Mouse (Mus musculus) cerebral cortex, adult 2 months (tissue): ENCODE data around the gene Ctdsp1.

Experiments used
- WGBS: fragments of 180-500 bp; shearing (Covaris S2); methylation state at CpG from one replicate; pipeline ENCODE4 v1.1.7; 2018; 5-methylcytosine and 5-hydroxymethylcytosine counted together

Gene Ctdsp1

DNA sequence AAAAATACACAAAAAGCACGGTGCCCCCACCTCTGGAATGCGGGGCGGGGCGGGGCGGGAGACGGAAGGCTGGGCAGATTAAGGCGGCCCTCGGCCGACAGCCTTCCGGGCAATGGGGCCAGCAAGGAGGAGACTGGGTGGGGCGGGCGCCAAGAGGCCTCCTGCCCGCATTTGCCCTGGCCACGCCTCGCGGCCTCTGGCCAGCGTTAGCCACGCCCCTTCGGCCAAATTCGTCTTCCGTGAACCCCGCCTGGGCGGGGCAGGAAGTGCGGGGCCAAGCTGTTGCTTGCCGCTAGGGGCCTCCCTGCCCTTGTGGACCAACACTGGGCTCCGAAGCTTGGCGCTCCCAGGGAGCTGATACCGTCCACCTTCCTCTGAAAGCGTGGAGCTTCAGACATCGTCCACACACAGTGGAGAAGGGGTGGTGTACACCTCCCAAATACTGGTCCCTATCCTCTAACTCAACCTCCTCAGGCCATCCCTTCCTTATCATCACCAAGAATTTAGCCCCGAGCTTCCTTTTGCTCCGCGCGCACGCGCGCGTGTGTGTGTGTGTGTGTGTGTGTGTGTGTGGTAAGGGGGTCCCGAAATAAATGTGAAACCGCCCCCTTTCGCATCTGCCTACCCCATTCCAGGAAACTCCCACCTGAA lies 6.1 kb downstream of the Ctdsp1 start:
- WGBS, result under 1% methylated on average over 41 of the region's 41 CpGs

DNA sequence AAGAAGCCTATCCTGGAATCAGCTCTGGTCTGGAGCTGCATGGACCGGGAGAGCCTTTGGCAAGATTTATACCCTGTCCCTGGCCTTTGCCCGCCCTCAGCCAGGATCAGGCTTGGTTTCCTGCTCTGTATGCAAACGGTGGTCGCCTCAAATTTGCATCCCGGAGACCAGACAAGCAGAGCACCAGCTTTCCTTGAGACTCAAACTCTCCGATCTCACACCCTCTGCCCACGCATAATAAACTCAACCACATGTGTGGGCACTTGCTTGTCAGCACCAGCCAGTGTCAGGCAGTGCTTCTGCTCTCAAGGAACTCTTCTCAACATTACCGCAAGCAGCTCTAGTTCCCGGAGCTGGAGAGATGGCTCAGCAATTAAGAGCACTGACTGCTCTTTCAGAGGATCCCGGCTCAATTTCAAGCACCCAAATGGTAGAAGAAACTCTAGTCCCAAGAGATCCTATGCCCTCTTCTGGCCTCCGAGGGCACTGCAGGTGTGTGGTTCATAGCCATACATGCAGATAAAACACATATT lies 6.7 kb downstream of the Ctdsp1 start:
- WGBS, result 3% methylated on average over 11 of the region's 11 CpGs

DNA sequence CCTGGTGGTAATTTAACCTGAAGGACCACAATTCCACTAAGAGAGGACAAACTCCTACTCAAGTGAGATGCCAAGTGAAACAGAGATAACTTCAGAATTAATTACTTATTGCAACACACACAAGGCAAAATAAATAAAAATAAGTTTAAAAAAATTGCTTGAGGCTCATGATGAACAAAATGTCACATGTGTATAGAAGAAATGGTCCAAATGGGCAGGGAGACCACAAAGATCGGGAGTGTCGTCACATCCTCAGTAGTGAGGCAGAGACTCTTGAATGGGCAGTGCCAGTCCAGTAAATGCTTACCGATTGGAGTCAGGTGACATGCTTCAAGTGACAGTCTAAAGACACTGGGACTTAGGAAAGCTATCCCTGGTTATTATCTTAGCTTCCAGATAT lies 9.2 kb downstream of the Ctdsp1 start:
- WGBS, result 86% methylated on average over 3 of the region's 3 CpGs

DNA sequence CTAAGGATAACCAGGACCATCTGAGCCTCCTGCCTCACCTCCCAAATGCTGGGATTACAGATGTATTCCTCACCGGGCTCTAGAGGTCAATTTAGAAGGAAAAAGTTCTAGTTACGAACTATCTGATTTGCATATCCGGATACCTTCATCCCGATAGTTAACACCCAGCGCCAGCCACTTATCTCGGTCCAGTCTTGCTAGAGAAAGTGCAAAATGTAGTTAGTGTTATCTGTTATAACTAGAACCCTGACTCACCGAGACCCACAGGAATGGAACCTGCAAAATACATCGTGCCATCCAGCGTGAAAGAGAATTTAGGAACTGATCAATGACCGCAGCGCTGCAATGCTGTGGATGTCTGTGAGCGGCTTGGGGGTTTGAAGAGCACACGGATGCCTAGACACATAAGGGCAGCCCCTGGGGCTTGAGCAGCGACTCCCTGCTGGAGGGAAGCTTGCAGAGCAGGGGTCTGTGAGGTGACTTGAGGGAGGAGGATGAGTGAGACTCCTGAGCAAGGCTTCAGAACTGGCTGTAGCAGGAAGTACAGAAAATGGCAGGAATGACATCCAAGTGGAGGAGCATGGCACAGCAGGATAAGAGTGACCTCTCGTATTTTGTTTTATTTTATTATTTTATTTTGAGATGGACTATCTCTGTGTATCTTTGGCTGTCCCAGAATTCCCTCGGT lies 9.8 kb downstream of the Ctdsp1 start:
- WGBS, result 64% methylated on average over 16 of the region's 16 CpGs

DNA sequence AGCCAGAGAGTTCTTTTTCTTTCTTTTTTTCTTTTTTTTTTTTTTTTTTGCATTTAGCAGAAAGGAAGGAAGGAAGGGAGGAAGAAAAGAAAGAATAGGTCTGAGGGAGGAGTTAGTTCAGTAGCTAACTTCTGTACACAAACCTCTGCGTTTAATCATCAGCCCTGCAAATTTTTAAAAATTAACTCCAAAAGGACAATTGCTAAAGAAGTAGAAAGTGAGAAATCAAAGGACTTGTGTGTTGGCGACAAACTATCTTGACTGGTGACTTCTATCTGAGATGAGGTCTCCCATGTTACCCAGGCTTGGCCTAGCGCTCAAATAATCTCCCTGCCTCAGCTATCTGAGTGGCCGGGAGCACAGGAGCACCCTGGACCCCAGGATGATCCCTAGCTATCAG lies 12.9 kb downstream of the Ctdsp1 start:
- WGBS, result 89% methylated on average over 4 of the region's 4 CpGs

DNA sequence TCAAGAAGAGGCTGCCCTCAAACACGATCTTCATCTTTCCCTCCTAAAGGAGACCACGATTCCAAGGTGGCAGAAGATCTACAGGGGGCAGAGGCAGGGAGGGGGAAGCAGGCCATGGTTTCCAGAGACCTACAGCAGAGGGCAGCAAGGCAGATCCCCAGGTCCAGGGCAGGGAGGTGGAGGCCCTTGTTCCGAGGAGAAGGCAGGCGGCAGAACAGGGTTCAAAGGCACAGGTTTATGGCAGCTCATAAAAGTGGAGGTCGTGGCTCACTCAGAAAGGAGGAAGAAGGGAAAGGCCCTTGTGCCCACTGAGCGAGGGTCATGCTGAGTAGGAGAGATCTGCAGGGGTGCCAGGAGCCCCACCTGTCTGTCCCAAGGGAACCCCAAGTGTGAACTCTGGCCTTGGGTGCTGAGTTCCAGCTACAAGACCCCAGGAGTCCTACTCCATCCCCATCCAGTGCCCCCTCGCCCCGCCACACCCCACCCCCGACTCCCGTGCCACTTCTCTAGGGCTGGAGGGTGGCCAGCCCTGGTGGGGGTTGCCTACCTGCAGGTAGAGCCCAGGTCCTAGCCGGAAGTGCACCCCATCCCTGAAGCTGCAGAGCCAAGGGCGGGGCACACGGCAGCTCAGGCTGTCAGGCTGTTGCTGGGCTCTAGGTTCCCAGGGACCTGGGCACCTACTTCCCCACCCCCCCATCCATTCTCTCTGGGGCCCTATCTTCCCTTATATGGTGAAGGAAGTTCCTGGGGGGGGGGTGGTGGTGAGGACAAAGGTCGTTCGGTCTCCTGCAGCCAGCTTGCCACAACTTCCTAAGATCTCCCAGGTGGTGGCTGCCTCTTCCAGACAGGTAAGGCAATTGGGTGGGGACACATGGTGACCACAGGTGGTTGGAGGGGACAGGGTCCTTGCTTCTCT lies 17.5 kb downstream of the Ctdsp1 start, which contains the start of gene Vil1:
Gene Vil1 (plus strand): TSS at position 788 of the 916 bp plus-strand sequence.
- 71% methylated on average over 15 of the region's 15 CpGs for WGBS

DNA sequence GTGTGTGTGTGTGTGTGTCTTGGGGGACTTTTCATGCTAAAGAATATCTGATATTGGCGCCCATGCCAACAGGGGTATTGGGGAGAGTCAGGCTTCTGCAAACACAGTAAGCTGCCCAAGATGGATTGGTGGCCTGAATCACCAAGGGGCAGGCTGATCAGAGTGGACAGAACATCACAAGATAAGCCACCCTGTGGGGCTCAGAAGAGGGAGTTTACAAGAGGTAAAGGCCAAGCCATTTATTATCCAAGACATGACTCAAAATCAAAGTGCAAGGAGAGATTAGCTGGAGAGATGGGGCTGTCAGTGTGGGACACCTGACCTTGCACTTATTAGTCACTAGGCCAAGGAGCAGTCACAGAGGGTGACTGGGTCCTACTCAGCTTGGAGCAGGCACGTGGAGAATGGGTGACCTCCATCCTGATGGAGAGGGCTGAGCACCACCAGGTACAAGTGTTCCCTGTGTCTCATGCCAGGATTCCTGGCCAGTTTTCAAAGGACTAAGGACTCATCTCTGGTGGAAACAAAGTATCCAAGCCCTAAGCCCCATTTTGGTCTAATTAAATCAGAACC lies 20.5 kb downstream of the Ctdsp1 start:
- WGBS, result 79% methylated on average over 2 of the region's 2 CpGs

DNA sequence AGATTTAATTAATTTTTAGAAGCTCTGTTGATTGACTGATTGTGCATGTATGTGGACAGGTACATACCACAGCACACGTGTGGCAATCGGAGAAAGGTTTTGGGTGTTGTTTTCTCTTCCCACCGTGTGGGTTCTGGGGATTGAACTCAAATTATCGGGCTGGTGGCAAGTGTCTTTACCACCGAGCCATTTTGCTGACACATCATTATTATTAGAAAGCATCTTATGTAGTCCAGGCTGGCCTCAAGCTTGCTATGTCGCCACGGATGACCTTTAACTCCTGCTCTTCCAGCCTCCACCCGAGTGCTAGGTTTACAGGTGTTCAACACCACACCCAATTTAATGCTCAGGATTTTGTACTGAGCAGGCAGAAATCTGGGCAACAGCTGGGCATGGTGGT lies 21.4 kb downstream of the Ctdsp1 start:
- WGBS, result 84% methylated on average over 8 of the region's 8 CpGs

DNA sequence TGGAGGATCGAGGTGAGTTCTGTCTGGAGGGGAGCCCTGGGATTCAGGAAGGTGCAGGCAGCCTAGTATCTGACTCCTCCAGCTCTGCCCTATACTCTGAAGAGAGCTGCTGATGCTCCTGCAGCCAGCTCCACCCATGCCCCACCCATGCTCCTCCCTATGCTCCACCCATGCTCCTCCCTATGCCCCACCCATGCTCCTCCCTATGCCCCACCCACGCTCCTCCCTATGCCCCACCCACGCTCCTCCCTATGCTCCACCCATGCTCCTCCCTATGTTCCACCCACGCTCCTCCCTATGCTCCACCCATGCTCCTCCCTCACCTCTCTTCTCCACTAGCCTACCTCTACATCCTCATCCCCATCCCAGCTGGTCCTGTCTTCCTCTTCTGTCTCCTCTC lies 23.8 kb downstream of the Ctdsp1 start:
- WGBS, result 59% methylated on average over 4 of the region's 4 CpGs

DNA sequence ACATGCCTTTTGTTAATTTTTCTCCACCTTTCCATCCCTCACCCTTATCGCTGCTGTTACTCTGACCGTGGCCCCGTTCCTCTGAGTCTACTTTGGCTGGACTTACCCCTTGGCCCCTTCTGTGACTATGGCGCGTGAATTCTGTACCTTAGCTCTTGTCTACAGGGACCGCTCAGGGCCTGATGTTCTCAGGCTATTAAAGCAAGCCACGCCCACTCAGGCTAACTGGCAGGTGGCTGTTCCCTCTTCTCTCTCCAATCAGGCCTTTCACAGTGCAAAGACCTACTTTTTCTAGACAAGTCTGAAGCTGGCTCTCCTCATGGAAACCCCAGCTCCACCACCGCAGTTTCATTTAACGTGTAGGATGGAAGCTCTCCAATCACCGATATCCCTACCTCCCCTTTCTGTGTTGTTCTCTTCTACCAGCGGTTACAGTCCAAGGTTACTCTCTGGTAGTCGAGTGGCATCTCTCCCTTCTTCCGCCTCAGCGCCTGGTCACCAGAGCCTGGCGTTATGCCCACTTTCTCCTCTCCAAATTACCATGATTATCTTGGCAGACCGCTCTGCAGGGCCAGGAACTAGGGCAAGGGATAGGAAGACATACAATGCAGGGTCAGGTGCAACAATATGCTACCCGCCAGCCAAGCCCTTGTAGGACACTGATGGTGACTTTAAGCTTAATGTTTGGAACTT lies 27.6 kb downstream of the Ctdsp1 start:
- 67% methylated on average over 17 of the region's 17 CpGs for WGBS

DNA sequence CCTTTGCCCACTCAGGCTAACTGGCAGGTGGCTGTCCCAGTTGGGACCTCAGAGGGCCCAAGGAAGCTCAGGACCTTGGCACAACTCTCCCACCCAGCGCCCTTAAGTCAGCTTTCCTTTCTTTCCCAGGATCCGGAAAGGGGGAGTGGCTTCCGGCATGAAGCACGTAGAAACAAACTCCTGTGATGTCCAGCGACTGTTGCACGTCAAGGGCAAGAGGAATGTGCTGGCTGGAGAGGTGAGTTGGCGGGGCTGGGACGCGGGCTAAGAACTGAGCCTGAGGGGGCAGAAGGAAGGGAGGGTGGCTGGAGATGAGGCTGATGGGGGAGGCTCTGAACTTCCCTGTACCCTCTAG lies 28.1 kb downstream of the Ctdsp1 start:
- 77% methylated on average over 9 of the region's 9 CpGs for WGBS

DNA sequence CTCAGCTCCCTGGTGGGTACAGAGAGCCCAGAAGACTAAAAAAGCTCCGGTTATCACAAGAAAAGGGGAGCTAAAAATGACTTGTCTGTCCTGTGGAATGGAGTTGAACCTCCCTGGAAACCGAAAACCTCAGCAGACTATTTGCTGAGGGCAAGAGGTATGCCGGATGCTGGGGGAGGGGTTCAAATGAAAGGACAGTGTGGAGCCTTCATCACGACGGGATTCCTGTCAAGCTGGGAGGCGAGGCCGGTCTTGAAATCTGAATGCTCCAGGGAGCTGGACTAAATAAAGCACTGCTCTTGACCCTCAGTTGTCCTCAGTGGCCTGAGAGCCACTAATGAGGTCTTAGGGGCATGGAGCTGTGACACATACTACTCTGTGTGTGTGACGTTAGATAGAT lies 31.8 kb downstream of the Ctdsp1 start:
- WGBS, result 55% methylated on average over 8 of the region's 8 CpGs

DNA sequence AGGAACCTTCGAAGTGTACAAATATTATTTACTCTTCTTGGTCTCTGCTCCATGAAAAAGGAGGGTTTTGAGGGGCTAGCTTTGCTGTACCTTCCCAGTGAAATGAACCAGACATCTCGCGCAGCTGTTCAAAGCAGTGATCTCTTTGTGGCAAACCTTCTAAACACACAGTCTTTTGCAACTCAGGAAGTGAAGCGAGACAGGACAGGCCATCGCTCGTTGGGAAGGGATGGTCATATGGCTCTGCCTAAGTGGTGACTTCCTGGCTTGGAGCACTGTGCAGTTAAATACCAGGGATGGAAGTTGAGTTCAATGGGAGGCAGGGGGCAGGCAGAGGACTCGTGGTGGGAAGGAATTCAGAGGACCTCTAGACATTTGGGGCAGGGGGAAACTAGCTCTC lies 34.5 kb downstream of the Ctdsp1 start:
- WGBS, result 76% methylated on average over 7 of the region's 7 CpGs

DNA sequence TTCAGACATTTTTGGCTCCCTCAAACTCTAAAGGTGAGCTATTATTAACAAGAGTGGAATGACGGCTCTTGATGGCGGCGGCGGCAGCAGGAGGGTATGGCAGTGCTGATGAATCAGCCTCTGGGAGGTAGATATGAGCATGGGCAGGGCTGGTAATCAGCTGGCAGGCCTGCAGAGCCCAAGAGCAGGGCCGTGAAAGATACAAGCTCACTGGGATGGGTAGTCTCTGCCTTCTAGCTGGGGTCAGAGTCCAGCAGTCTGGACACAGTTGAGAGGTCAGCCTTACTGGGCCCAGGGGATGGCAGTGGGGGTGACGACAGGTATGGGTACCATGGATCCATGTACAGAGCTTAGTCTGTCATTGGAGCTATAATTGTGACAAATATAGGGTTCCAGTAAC lies 41.9 kb downstream of the Ctdsp1 start:
- 88% methylated on average over 6 of the region's 6 CpGs for WGBS

DNA sequence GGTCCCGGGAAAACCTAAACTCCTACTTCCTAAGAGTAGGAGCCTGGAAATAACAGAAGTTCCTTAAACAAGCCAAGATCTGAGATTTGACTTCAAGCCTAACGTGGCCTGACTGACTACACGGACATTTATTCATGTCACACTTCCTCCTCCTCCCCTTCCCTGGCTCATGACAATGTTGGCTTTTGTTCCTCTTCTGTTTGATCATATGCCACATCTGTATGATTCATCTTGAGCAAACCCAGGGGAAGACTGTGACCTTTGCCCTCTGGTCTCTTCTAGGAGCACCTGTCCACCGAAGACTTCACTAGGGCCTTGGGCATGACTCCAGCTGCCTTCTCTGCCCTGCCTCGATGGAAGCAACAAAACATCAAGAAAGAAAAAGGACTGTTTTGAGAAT lies 43.3 kb downstream of the Ctdsp1 start:
- 63% methylated on average over 5 of the region's 5 CpGs for WGBS

DNA sequence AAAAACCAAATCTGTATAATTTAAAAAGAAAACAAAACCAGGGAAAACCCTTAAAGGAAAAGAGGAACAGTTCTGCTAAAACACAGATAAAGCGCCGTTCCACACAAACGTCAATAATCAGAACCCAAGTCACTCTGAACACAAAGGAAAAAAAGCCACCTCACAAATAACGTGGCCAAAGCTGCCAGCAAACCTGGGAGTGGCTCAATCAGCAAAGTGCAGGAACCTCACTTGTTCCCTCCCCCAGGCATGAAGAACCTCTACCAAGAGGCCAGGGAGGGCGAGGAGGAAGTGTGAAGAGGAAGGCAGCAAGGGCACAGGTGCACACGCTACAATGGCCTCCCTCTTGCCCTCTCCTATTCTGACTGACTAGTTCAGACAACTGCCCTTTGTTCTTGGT lies 44.3 kb downstream of the Ctdsp1 start:
- WGBS, result 80% methylated on average over 6 of the region's 6 CpGs

DNA sequence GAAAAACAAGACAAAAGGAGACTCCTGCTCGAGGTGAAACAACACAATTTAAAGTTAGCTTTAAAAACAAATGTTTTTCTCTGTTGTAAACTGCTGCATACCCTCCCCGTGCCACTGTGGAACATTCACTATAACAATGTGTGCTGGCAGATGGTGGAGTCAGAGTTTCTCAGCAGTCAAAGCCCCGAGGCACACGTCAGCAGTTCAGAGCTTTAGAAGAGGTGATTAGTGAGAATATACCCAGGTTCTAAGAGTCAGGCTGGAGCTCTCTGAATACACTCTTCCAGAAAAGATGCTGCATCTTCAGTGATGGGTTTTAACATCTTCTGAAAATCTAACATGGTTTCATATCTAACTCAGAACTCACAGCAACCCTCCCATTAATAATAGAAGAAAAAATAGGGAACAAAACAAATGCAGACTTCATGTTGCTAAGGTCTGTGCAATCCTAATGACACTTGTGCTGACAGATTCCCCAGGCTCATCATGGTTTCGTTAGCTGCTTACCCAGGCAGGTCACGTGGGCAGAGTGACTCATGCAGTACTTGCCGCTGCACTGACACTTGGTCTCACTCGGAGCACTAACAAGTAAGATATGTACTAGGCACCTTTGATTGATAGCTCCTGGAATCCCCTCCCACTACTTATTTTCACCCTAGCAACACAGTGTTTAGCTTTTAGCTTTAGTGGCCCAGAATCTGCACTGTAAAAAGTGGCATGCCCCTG lies 46.6 kb downstream of the Ctdsp1 start:
- WGBS, result 56% methylated on average over 8 of the region's 8 CpGs

DNA sequence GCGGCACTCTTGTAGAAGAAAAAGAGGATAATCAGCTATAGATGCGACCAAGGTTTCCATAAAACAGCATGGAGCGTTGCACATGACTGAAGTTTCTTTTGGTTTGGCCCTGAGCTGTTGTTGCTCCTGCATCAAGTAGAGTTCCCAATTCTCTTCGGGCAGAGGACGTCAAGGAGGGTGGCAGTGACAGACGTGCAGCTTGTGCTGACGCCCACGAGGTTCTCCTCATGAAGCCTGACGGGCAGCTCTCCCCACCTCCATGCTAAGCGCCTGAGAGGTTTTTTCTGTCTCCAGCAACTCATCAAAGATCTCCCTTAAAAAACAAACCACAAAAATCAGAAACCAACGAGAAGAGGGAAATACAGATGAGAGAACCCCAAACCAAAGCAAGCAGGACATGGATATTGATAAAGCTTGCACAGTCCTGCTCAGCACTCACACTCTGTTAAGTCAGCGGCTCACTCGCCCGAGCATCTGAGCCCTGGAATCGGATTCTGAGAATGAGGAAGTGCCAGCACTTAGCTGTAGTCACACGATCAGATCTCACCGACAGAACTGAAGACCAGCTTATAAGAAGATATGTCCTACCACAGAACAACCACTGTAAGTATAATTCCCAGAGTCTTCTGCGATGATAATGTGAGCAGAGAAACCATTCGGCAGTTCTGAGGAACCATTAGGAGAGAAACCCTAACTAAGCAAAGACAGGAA lies 48.0 kb downstream of the Ctdsp1 start:
- WGBS, result 65% methylated on average over 19 of the region's 19 CpGs

DNA sequence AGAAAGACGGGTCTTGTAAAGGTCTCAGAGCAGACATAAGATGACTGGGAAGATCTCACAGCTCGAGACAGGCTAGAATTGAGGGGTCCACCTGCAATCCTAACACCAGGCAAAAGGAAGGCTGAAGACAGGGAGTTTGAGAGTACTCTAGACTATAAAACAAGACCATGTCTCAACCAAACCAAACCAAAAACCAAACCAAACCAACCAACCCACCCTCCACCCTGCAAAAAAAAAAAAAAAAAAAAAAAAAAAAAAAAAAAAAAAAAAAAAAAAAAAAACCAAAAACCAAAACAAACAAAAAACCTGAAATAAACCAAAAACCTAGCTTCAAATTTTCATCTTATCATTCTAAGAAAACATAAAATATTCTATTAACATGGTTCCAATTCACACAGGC lies 53.2 kb downstream of the Ctdsp1 start:
- WGBS, result 94% methylated on average over 2 of the region's 2 CpGs
